Mouse (Mus musculus) limb, embryonic 10.5 days (tissue): Measurements from ENCODE around the gene Lpar5. TPM values are rescaled to one million over a fixed set of nuclear protein-coding genes. Genes with fewer than 3 reads are reported as not detected.
"Not testable (repeated sequence)": the region's sequence is repeated elsewhere in the genome, so short reads cannot be mapped to it uniquely, and the experiment has no call there.

ENCODE experiments used
- DNase-seq: peaks from one replicate; pipeline ENCODE4 v3.0.0-alpha.2; 2017; ENCODE audit warnings: low spot score
- H3K27ac ChIP-seq: fragments of 300-500 bp; sonication (generic); 2 replicates; pipeline ENCODE4 v1.5.1; 2016; ENCODE audit warnings: mild to moderate bottlenecking
- H3K27me3 ChIP-seq: fragments of 300-500 bp; sonication (generic); 2 replicates; pipeline ENCODE4 v1.6.1; 2016; ENCODE audit warnings: low read depth, mild to moderate bottlenecking; ENCODE audit not compliant: poor library complexity, severe bottlenecking
- H3K36me3 ChIP-seq: fragments of 300-500 bp; sonication (generic); 2 replicates; pipeline ENCODE4 v1.6.1; 2016; ENCODE audit warnings: mild to moderate bottlenecking, moderate library complexity
- H3K4me1 ChIP-seq: fragments of 300-500 bp; sonication (generic); 2 replicates; pipeline ENCODE4 v1.6.1; 2016
- H3K4me3 ChIP-seq: fragments of 300-500 bp; sonication (generic); 2 replicates; pipeline ENCODE4 v1.5.1; 2016; ENCODE audit warnings: mild to moderate bottlenecking, moderate library complexity
- H3K9me3 ChIP-seq: fragments of 300-500 bp; sonication (generic); replicated peaks from 2 replicates; pipeline ENCODE4 v1.6.1; 2016; ENCODE audit warnings: mild to moderate bottlenecking
- WGBS: fragments of 180-500 bp; shearing (Covaris S2); methylation state at CpG from one replicate; pipeline ENCODE4 v1.1.7; 2016; 5-methylcytosine and 5-hydroxymethylcytosine counted together
- polyA plus RNA-seq: library from polyadenylated mRNA; unstranded; fragments of >200 nt; fragmentation: Nextera tagmentation; extraction: Ambion mirVana; gene quantifications from 2 replicates; pipeline ENCODE4 v1.2.1, GENCODE M21; 2016

Lpar5 gene
- 0.14 and 0.18 TPM in 2 replicates for polyA plus RNA-seq

DNA sequence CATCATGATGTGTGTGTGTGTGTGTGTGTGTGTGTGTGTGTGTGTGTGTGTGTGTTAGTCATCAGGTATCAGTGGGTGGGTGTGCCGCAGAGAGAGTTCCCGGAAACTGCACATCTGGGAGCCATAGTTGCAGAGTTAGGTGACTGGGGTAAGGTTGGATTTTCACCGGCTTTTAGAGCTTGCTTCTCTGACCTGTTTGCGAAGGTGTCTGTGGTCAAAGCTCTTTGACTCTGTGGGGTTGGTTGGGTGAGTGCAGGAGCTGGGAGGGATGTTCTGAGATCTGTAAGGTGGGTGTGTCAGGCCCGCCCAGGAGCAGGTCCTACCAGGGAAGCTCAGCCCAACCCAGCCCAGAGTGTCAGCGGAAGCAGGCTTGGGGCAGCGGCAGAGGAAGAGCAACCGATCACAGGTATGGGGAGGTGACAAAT is at the start of gene Lpar5:
Gene Lpar5, plus strand, starts transcription at position 350 of the 425 bp plus-strand sequence.
- 48% methylated on average over 8 of the region's 8 CpGs for WGBS
- Histone ChIP-seq H3K4me1 (peaks cover 14% of the 10 kb centered on the region), H3K36me3 (no peaks in the 10 kb centered on the region), H3K4me3 (no peak within 1 kb of the TSS), H3K27ac (no peak within 1 kb of the TSS), H3K9me3 (no peaks in the 10 kb centered on the region), H3K27me3 (peaks cover 7% of the 10 kb centered on the region; the same call in 1 of the 2 replicates)
- no peak for DNase-seq

DNA sequence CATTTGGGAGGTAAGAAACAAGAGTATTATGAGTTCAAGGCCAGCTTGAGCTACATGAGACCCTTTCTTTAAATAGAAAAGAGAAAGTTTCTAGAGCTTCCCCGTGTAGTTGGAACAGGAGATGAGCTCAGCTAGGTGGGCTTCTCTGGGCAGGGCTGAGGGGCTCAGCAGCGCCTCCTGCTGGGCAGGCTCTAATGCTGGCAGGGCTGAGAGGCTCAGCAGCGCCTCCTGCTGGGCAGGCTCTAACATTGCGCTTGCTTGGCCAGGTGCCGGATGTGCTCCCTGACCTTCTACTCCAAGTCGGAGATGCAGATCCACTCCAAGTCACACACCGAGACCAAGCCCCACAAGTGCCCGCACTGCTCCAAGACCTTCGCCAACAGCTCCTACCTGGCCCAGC is 37.2 kb upstream of the Lpar5 start:
- H3K27me3 ChIP-seq, H3K27ac ChIP-seq, H3K4me1 ChIP-seq, H3K9me3 ChIP-seq, H3K4me3 ChIP-seq: not testable (repeated sequence)
- peaks cover 92% of the 10 kb centered on the region for H3K36me3 ChIP-seq
- WGBS, result 46% methylated on average over 9 of the region's 9 CpGs
- DNase-seq, result peak; percentile 85

DNA sequence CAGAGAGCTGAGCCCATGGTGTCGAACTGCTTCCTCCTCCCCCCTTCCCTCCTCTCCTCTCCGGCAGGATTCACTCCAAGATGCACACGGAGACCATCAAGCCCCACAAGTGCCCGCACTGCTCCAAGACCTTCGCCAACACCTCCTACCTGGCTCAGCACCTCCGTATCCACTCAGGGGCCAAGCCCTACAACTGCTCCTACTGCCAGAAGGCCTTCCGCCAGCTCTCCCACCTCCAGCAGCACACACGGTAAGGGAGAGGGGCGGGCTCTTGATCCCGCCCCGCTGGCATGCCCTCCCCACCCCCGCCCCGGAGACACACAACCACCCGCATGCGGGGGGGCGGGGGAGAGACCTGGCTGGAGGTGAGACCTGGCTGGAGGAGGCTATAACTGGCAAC is 36.1 kb upstream of the Lpar5 start:
- no peaks in the 10 kb centered on the region for H3K4me1 ChIP-seq
- peaks cover 91% of the 10 kb centered on the region for H3K36me3 ChIP-seq
- H3K27me3 ChIP-seq, result no peaks in the 10 kb centered on the region
- H3K9me3 ChIP-seq, result no peaks in the 10 kb centered on the region
- DNase-seq, result no peak
- no peak overlapping the region for H3K27ac ChIP-seq
- no peak overlapping the region for H3K4me3 ChIP-seq
- 90% methylated on average over 16 of the region's 16 CpGs for WGBS

DNA sequence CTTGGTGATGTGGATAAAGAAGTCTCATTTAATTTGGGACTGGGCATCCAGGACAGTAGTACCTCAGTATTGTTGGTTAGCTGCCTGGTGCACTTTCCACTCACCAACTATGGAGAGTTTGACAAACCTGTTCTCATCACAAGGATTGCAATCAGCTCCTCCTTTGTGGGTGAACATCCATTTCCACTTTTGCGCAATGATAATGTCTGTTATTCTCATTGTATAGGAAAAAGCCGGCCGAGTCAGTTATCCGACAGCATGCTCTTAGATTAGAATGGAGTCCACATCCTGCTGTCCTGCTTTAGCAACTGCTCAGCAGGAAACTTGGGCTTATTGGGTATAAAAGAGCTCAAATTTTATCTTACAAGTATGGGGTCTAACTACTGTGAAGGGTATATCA is 29.1 kb upstream of the Lpar5 start:
- H3K36me3 ChIP-seq, result peaks cover 66% of the 10 kb centered on the region
- H3K27ac ChIP-seq, result peak overlapping the region; percentile 90
- H3K9me3 ChIP-seq, result no peaks in the 10 kb centered on the region
- peaks cover 12% of the 10 kb centered on the region; the same call in 1 of the 2 replicates for H3K4me1 ChIP-seq
- peak overlapping the region; percentile 75 for H3K4me3 ChIP-seq
- no peak for DNase-seq
- 93% methylated on average over 4 of the region's 4 CpGs for WGBS
- H3K27me3 ChIP-seq, result no peaks in the 10 kb centered on the region

DNA sequence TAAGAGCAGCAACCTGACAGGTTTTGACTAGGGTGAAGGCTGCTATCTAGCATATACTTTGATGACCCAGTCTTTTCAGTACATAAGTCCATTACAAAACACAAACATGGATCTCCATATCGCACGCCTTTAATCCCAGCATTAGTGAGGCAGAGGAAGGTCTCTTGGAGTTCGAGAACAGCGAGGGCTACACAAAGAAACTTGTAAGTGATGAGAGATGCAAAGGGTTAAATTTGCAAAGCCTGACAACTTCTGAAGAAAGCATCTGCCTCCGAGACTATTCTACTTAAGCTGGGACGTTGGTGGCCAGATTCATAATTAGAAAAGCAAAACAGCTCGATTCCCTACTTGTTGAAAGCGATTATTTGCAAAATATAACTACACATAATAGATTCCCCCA is 28.6 kb upstream of the Lpar5 start:
- peak overlapping the region; percentile 90 for H3K27ac ChIP-seq
- peaks cover 66% of the 10 kb centered on the region for H3K36me3 ChIP-seq
- peak; percentile 57 for DNase-seq
- WGBS, result 8% methylated on average over 8 of the region's 8 CpGs
- H3K27me3 ChIP-seq, result no peaks in the 10 kb centered on the region
- peaks cover 12% of the 10 kb centered on the region; the same call in 1 of the 2 replicates for H3K4me1 ChIP-seq
- no peaks in the 10 kb centered on the region for H3K9me3 ChIP-seq
- peak overlapping the region; percentile 75 for H3K4me3 ChIP-seq

DNA sequence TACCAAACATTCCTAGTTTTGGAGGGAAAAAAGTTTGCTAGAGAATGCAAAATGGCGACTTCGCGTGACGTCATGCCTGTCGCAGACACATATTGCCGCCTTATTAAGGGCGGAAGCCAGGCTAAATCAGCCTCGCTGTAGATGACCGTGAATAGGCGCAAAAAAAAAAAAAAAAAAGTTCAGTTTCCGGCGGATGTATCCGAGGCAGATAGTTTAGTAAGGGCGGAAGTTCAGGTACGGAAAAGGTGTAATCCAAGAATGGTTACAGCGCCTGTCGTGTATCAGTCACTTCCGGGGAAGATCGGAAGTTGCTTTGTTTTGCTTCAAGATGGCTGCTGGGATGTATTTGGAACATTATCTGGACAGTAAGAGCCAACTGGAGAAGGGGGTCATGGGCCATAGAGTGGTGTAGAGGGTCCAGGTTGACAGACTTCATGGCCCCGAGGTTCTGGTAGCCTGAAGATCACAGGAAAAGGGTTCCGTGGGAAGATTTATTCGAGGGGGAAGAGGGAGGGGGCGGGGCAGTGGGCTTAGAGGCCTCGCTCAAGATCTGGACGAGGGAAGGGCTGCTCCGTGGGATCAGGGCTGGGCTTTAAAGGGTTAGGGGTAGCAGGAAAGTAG is 28.1 kb upstream of the Lpar5 start, which contains the start of gene Ing4:
Gene Ing4, plus strand, starts transcription at position 228 of the 621 bp plus-strand sequence.
- peaks cover 12% of the 10 kb centered on the region; the same call in 1 of the 2 replicates for H3K4me1 ChIP-seq
- WGBS, result under 1% methylated on average over 26 of the region's 26 CpGs
- H3K9me3 ChIP-seq, result no peaks in the 10 kb centered on the region
- peaks cover 67% of the 10 kb centered on the region for H3K36me3 ChIP-seq
- peak within 1 kb of the TSS; percentile 75 for H3K4me3 ChIP-seq
- DNase-seq, result peak; percentile 92
- no peaks in the 10 kb centered on the region for H3K27me3 ChIP-seq
- H3K27ac ChIP-seq, result peak within 1 kb of the TSS; percentile 90

DNA sequence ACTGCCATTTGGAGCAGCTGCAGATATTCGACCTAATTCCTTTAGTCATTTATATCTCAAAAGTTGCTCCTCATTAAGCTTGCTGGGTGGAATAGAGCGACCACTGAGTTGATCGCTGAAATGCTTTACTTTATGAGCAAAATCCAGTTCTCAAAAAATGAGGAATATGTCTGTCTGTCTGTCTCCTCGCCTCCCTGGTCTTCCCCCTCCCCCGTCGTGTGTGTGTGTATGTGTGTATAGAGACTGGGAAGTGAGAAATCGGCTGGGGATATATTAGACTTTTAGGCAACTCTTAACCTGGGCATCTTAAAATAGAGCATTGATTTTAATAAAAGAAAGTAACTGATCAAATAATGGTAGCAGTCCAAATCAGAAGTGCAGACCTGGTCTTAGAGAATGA is 27.5 kb upstream of the Lpar5 start:
- Histone ChIP-seq H3K4me1 (peaks cover 12% of the 10 kb centered on the region; the same call in 1 of the 2 replicates), H3K9me3 (no peaks in the 10 kb centered on the region), H3K36me3 (peaks cover 67% of the 10 kb centered on the region), H3K27me3 (no peaks in the 10 kb centered on the region), H3K4me3 (peak overlapping the region; percentile 75), H3K27ac (peak overlapping the region; percentile 90)
- whole genome bisulfite sequencing, result 23% methylated on average over 7 of the region's 7 CpGs
- DNase-seq, result no peak

DNA sequence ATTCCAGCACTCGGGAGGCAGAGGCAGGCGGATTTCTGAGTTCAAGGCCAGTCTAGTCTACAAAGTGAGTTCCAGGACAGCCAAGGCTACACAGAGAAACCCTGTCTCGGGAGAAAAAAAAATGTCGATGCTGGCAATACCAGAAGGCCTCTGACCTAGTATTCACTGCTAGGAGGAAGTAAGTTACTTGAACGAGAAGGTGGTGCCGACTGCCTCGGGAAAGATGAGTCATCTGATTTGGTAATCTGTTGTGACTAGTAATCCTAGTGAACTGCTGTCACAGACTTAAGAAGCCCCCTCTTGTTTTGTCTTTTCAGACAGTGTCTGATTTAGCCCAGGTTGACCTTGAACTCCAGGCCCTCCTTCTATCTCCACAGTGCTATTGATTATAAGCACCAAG is 26.7 kb upstream of the Lpar5 start:
- H3K4me1 ChIP-seq, result peaks cover 12% of the 10 kb centered on the region; the same call in 1 of the 2 replicates
- no peak for DNase-seq
- H3K4me3 ChIP-seq, result no peak overlapping the region
- 93% methylated on average over 7 of the region's 7 CpGs for WGBS
- no peaks in the 10 kb centered on the region for H3K9me3 ChIP-seq
- H3K27ac ChIP-seq, result no peak overlapping the region
- no peaks in the 10 kb centered on the region for H3K27me3 ChIP-seq
- peaks cover 65% of the 10 kb centered on the region for H3K36me3 ChIP-seq

DNA sequence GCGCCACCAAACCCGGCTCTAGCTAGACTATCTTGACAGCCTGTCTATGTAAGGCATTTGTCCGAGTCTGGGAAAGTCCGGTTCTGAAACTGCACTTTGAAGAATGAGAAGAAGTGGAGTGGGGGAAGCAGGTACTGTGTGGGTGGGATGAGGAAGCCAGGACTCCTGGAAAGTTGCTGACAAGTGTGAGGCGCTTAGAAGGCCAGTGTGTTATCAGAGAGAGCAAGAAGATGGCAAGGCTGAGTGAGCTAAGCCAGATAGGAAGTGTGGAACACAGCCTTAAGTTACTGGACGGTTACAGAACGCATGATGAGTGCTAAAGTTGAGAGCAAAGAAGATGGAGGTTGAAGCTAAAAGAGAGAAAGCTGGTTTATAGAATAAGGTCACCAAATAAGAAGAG is 25.6 kb upstream of the Lpar5 start:
- WGBS, result 94% methylated on average over 7 of the region's 7 CpGs
- Histone ChIP-seq H3K9me3 (no peaks in the 10 kb centered on the region), H3K27ac (no peak overlapping the region), H3K4me1 (peaks cover 12% of the 10 kb centered on the region; the same call in 1 of the 2 replicates), H3K36me3 (peaks cover 66% of the 10 kb centered on the region), H3K4me3 (no peak overlapping the region), H3K27me3 (no peaks in the 10 kb centered on the region)
- DNase-seq, result no peak

DNA sequence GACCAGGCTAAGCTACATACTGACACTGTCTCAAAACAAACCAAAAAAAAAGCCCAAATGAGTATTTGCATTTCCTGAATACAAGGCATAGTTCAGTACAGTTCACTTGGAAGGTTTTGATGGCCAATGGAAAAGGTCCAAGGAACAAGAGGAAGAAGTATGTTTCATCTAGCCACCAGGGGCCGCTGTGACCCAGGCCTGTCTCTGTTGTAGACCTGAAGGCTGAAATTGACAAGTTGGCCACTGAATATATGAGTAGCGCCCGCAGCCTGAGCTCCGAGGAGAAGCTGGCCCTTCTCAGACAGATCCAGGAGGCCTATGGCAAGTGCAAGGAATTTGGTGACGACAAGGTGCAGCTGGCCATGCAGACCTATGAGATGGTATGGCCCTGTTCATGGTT is 21.0 kb upstream of the Lpar5 start:
- H3K9me3 ChIP-seq, result no peaks in the 10 kb centered on the region
- WGBS, result 54% methylated on average over 5 of the region's 5 CpGs
- H3K36me3 ChIP-seq, result peaks cover 91% of the 10 kb centered on the region

DNA sequence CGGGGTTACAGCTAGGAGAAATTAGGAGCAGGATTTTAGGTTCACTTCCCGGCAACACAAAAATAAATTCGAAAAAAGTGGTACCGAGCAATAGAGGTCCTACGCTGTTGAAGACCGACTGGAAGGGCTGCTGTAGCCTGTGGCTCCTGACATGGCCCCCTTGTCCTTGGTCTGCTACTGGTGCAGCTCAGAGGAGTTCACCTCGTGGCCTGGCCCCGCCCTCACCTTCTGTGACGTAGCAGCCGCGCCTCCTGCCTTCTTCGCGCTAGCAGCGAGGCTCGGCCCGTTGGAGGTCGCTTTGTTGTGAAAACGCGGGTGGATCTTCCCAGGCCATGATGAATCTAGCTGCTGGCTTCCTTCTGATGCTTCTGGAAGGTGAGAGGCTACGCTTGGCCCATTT is 18.0 kb upstream of the Lpar5 start, which contains the start of gene Acrbp:
Gene Acrbp, plus strand, starts transcription at position 12 of the 400 bp plus-strand sequence.
- DNase-seq, result no peak
- Histone ChIP-seq H3K9me3 (no peaks in the 10 kb centered on the region), H3K27me3 (no peaks in the 10 kb centered on the region), H3K4me3 (peak within 1 kb of the TSS; percentile 13; the same call in 1 of the 2 replicates), H3K4me1 (peaks cover 8% of the 10 kb centered on the region; the same call in 1 of the 2 replicates), H3K36me3 (peaks cover 96% of the 10 kb centered on the region), H3K27ac (peak within 1 kb of the TSS; percentile 66; the same call in 1 of the 2 replicates)
- 33% methylated on average over 20 of the region's 20 CpGs for WGBS

More for the DNA sequence above, 21.0 kb upstream of the Lpar5 start:
- H3K27ac ChIP-seq, result no peak overlapping the region
- H3K4me1 ChIP-seq, result peaks cover 8% of the 10 kb centered on the region; the same call in 1 of the 2 replicates
- no peaks in the 10 kb centered on the region for H3K27me3 ChIP-seq
- DNase-seq, result peak; percentile 86
- H3K4me3 ChIP-seq, result no peak overlapping the region

DNA sequence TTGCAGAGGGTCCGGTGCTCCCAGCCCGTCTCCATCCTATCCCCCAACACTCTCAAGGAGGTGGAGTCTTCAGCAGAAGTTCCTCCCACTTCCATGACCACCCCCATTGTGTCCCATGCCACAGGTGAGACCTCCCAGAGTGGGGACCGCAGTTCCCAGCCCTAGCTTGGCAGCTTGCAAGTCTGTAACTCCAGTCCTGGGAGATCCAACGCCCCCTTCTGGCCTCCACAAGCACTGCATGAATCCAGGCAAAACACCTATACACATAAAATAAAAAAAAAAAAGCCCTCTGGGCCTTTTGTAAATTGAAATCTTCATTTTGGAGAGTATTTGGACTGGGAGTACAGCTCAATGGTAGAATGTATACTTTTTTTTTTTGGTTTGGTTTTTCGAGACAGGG is 16.5 kb upstream of the Lpar5 start:
- peaks cover 8% of the 10 kb centered on the region; the same call in 1 of the 2 replicates for H3K4me1 ChIP-seq
- DNase-seq, result no peak
- H3K36me3 ChIP-seq, result peaks cover 87% of the 10 kb centered on the region
- H3K9me3 ChIP-seq, result no peaks in the 10 kb centered on the region
- no peaks in the 10 kb centered on the region for H3K27me3 ChIP-seq
- H3K4me3 ChIP-seq, result no peak overlapping the region
- 62% methylated on average over 5 of the region's 5 CpGs for WGBS
- H3K27ac ChIP-seq, result no peak overlapping the region

DNA sequence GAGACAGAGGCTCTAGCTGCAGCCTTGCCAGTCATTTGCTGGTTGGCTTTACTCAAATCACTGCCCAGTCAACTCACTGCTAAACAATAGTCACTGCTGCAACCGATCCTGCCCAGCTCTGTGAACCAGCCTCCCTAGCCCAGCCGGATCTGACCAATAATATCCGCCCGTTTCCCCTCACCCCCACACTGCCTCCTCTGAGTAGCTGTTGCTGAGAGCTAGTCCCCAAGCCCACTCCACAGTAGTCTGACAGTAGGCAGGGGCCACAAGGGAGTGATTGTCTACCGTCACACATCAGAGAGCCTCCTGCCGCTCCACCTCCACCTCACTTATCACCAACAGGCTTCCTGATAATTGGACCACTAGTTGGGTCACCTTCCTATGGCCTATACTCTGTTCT is 6.2 kb upstream of the Lpar5 start:
- Histone ChIP-seq H3K4me3 (no peak overlapping the region), H3K9me3 (no peaks in the 10 kb centered on the region), H3K4me1 (peaks cover 13% of the 10 kb centered on the region), H3K27me3 (no peaks in the 10 kb centered on the region), H3K36me3 (no peaks in the 10 kb centered on the region), H3K27ac (peak overlapping the region; percentile 71)
- DNase-seq, result no peak
- 49% methylated on average over 6 of the region's 6 CpGs for WGBS
